Mouse (Mus musculus) CD4-positive naive resting alpha-beta T cell, adult 57 days (primary cell): ENCODE data around the gene Tas2r121. TPM values are rescaled to one million over a fixed set of nuclear protein-coding genes. Genes with fewer than 3 reads are reported as not detected.

Experiments
- total RNA-seq: library from RNA; stranded (reverse); gene quantifications from one replicate; pipeline ENCODE4 v1.2.4, GENCODE M21; 2023

The Tas2r121 gene
- not detected for total RNA-seq

DNA sequence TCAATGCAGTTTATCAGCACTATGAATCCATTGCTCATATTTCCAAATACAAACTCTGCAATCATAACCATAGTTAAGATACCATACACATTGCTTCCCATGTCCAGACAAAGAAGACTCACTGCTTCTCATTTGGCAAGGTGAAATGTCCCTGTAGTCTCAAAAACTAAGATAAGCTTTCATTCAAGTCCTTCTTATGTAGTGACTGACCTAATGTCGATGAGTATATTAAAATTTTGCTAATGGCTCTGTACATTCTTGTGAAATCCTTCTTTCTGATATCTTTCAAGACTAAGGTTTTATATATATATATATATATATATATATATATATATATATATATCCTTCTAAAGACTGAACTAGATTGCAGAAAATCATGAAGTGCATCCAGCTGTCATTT is at the start of gene Tas2r121:
Gene Tas2r121 (minus strand): TSS at position 101 of the 400 bp plus-strand sequence.

DNA sequence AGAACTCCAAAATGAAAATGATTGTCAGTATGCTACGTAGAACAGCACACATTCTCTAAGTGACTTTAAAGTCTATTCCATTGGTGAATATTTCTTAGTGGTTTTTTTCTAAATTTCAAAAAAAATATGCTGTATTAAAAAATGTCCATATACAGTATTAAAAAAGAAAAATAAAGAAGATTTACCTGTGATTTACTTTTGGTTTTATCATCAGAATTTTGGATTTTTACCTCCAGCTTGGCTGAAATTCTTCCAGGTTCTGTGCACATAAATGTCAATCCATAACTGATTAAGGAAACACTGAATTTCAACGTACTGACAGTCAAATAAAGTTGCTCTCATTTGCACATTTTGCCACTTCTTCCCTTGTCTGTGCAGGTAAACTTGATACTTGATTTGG is 37.1 kb upstream of the Tas2r121 start, which contains the start of gene Tas2r115:
Gene Tas2r115 (minus strand): TSS at position 101 of the 400 bp plus-strand sequence.

DNA sequence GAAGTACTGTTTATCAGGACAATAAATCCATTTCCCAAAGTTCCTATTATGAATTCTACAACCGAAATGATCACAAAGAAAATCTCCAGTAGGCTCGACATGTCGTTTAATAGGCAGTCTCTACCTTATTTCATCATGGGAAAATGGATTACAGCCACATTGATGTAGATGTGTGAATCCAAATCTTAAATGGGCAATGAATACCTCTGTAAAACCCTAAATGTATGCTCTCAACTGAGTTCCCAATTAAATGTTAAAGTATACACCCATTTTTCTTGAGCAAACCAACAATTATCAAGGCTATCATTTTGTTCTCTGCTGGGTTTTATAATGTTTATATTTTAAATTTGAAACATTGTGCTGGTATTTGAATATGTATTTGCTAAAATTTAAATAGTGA is 11.0 kb upstream of the Tas2r121 start, which contains the start of gene Tas2r122:
Gene Tas2r122 (minus strand): TSS at position 101 of the 400 bp plus-strand sequence.

DNA sequence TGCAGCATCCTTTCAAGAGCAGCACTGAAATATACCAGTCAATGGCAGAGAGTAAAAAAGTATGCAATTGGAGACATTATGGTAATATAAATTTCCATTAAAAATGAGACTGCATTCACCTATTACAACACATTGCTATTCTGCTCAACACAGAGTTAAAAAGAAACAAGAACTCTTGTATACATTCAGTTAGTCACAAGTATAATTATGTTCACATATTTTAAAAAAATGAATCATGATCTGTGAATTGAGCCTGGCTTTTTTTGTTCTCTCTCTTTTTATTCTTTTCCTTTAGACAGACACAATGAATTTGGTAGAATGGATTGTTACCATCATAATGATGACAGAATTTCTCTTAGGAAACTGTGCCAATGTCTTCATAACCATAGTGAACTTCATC is 44.2 kb downstream of the Tas2r121 start, which contains the start of gene Tas2r120:
Gene Tas2r120 (plus strand): TSS at position 301 of the 400 bp plus-strand sequence.

DNA sequence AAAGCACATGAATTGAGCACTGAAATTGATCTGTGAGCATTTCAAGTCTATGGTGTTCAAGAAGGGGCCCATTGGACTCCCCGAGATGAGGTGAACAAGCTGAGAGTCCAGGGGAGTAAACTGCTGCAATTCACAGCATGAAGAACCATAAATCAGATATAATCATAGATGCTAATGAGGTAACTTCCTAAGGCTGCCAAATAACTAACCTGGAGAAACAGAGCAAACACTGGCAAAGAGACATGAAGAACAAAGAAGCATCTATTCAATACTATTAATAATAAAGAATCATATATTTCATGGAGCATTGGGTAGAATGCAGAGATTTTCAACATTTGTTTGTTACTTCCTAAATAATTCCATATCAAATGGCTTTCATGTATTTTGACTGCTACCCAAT is 49.4 kb downstream of the Tas2r121 start, which contains the start of gene A630073D07Rik:
Gene A630073D07Rik (minus strand): TSS at position 101 of the 400 bp plus-strand sequence.

Other genes starting within 250 kb of the Tas2r121 start
- not detected for gene Prh1, start 131.2 kb downstream of the Tas2r121 start, total RNA-seq
- not detected for gene Prp2, start 105.1 kb downstream of the Tas2r121 start, total RNA-seq
- gene A630073D07Rik, start 49.5 kb downstream of the Tas2r121 start, total RNA-seq = not detected
- gene Tas2r120, start 44.1 kb downstream of the Tas2r121 start, total RNA-seq = not detected
- gene Tas2r122, start 10.9 kb upstream of the Tas2r121 start, total RNA-seq = not detected
- not detected for gene Tas2r115, start 37.0 kb upstream of the Tas2r121 start, total RNA-seq
- gene Tas2r124, start 53.7 kb upstream of the Tas2r121 start, total RNA-seq = not detected
- gene Tas2r102, start 61.1 kb upstream of the Tas2r121 start, total RNA-seq = not detected
- gene Tas2r136, start 77.2 kb upstream of the Tas2r121 start, total RNA-seq = not detected
- gene Tas2r117, start 101.8 kb upstream of the Tas2r121 start, total RNA-seq = not detected
- gene Tas2r123, start 146.1 kb upstream of the Tas2r121 start, total RNA-seq = not detected
- gene Tas2r116, start 154.4 kb upstream of the Tas2r121 start, total RNA-seq = not detected
- not detected for gene Tas2r110, start 167.0 kb upstream of the Tas2r121 start, total RNA-seq
- not detected for gene Tas2r113, start 192.0 kb upstream of the Tas2r121 start, total RNA-seq
- not detected for gene Tas2r125, start 208.6 kb upstream of the Tas2r121 start, total RNA-seq